In the genomic region with DNA sequence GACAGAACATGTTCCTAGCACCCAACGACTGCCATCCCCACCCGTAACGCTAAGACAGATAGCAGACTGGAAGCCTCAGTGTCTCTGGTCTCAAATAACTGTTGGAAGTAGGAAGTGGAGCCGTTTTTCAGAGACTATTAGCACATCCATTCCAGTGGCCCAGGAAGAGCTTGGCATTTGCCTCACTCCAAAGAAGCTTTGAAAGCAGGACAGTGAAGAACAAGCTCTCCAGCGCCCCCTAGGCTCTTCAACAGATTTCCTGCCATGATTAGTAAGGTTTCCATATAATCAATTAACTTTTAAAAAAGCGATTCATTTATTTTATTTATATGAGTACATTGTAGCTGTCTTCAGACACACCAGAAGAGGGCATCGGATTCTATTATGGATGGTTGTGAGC, we compare ENCODE assay signal across 9 mouse cellular contexts. TPM values are rescaled to one million over a fixed set of nuclear protein-coding genes. Genes with fewer than 3 reads are reported as not detected.
A peak's percentile ranks its signal among the peaks of the same experiment; 100 is the strongest.
DNase-seq lines count a peak whose midpoint lies in the region; TF ChIP-seq lines count a peak whose summit lies in the region.
"Had no signal": no experiment of that assay in that cellular context is flagged by ENCODE, and none has a peak within 500 bp of the region (broad histone marks: within the 10 kb centered on the region; RNA-seq: fewer than 3 reads in every experiment).

No protein-coding gene starts in this region.

- no peaks in the 10 kb centered on the region for H3K36me3 ChIP-seq in thymus, adult 2 months (ENCODE audit: control insufficient read depth, insufficient read depth, low read length)
- H3K36me3 ChIP-seq in embryonic facial prominence, embryonic 10.5 days (replicated peaks): no peaks in the 10 kb centered on the region
- H3K36me3 ChIP-seq: neural tube, embryonic 13.5 days had no signal

- no peaks in the 10 kb centered on the region for H3K4me1 ChIP-seq in thymus, adult 2 months (replicated peaks; ENCODE audit: control insufficient read depth, insufficient read depth, low read length)
- peaks cover 13% of the 10 kb centered on the region for H3K4me1 ChIP-seq in embryonic facial prominence, embryonic 10.5 days
- H3K4me1 ChIP-seq: neural tube, embryonic 13.5 days had no signal

- 59% methylated on average over 7 of the region's 7 CpGs for WGBS in thymus, adult 2 months
- WGBS in embryonic facial prominence, embryonic 10.5 days: 43% methylated on average over 7 of the region's 7 CpGs

- H3K9me3 ChIP-seq in embryonic facial prominence, embryonic 10.5 days: no peaks in the 10 kb centered on the region
- H3K9me3 ChIP-seq: neural tube, embryonic 13.5 days had no signal

- no peak for TF ChIP-seq CTCF in thymus, adult 2 months (IDR thresholded peaks at IDR 0.05; ENCODE audit: borderline replicate concordance, control insufficient read depth, extremely low read depth, insufficient read depth, low read length, poor library complexity)

- no peaks in the 10 kb centered on the region for H3K27me3 ChIP-seq in thymus, adult 2 months (ENCODE audit: control insufficient read depth, insufficient read depth, low read length)
- H3K27me3 ChIP-seq in embryonic facial prominence, embryonic 10.5 days (replicated peaks; ENCODE audit: low read depth, poor library complexity, severe bottlenecking): no peaks in the 10 kb centered on the region
- H3K27me3 ChIP-seq: neural tube, embryonic 13.5 days had no signal

- DNase-seq in heart, adult 18-20 months: peak; percentile 11 to 44
- DNase-seq in heart, postnatal 4 days: no peak
- peak; percentile 9 for DNase-seq in thymus, adult 2 months
- DNase-seq in thymus, adult 18-20 months: no peak
- peak; percentile 42 for DNase-seq in embryonic facial prominence, embryonic 10.5 days (ENCODE audit: low spot score)
- peak; percentile 24 for DNase-seq in mesoderm, embryonic 11.5 days (ENCODE audit: low read depth, low spot score)
- DNase-seq in heart, adult 8-10 months (ENCODE audit: low spot score): no peak
- no peak for DNase-seq in spleen, postnatal 14 days (ENCODE audit: low spot score in 2 of 2)

- no peak for TF ChIP-seq POLR2A in thymus, adult 2 months (IDR thresholded peaks at IDR 0.05; ENCODE audit: control insufficient read depth, extremely low read depth, insufficient read depth, low read length, poor library complexity)

- no peak overlapping the region for H3K4me3 ChIP-seq in thymus, adult 2 months (ENCODE audit: control insufficient read depth, insufficient read depth, low read length)
- H3K4me3 ChIP-seq in embryonic facial prominence, embryonic 10.5 days: no peak overlapping the region
- H3K4me3 ChIP-seq: neural tube, embryonic 13.5 days had no signal

- no peak overlapping the region for H3K27ac ChIP-seq in thymus, adult 2 months (ENCODE audit: control insufficient read depth, insufficient read depth, low read length)
- no peak overlapping the region for H3K27ac ChIP-seq in embryonic facial prominence, embryonic 10.5 days (replicated peaks)
- H3K27ac ChIP-seq: neural tube, embryonic 13.5 days had no signal

RNA-seq across cellular contexts. Expression of a gene that starts 28.6 kb away (rescaled TPM):
- 10 to 100 TPM; 32.3 to 34.3 TPM for total RNA-seq in heart, adult 18-20 months (2021)
- 10 to 100 TPM; 20.6 to 24.8 TPM for total RNA-seq in heart, postnatal 4 days (2021)
- 4.1 and 4.3 TPM in 2 replicates for polyA plus RNA-seq in thymus, adult 2 months (2012; rRNA removed)
- polyA plus RNA-seq in embryonic facial prominence, embryonic 10.5 days (2016; fragmentation: Nextera tagmentation; extraction: Ambion mirVana): 0.10 and 0.40 TPM in 2 replicates
- 10 to 100 TPM; 28.2 to 33.9 (median 30.5) TPM for total RNA-seq in heart, adult 8-10 months (2022)

RNA-seq across cellular contexts. Expression of a gene that starts 32.7 kb away (rescaled TPM):
- 10 to 100 TPM; 57.5 to 67.9 TPM for total RNA-seq in heart, adult 18-20 months (2021)
- total RNA-seq in heart, postnatal 4 days (2021): 10 to 100 TPM; 35.9 to 36.0 TPM
- 15.6 and 17.0 TPM in 2 replicates for polyA plus RNA-seq in thymus, adult 2 months (2012; rRNA removed)
- 31.4 and 32.1 TPM in 2 replicates for polyA plus RNA-seq in embryonic facial prominence, embryonic 10.5 days (2016; fragmentation: Nextera tagmentation; extraction: Ambion mirVana)
- 10 to 100 TPM; 57.4 to 64.4 (median 63.0) TPM for total RNA-seq in heart, adult 8-10 months (2022)

Comparison
In these comparisons a context has a peak if more than half of its experiments do, and no peak if none do; other contexts are left out.
1. DNase-seq: peak in heart, adult 18-20 months (2 of 2), thymus, adult 2 months (single experiment), embryonic facial prominence, embryonic 10.5 days (single experiment) and mesoderm, embryonic 11.5 days (single experiment); none in heart, postnatal 4 days (single experiment), thymus, adult 18-20 months (0 of 2), heart, adult 8-10 months (single experiment) and spleen, postnatal 14 days (0 of 2).